Mouse (Mus musculus): ENCODE results near the gene Ctnna3. TPM values are rescaled to one million over a fixed set of nuclear protein-coding genes. Genes with fewer than 3 reads are reported as not detected.

Gene Ctnna3
- polyA plus RNA-seq, 1 experiment = 0.17 TPM

DNA sequence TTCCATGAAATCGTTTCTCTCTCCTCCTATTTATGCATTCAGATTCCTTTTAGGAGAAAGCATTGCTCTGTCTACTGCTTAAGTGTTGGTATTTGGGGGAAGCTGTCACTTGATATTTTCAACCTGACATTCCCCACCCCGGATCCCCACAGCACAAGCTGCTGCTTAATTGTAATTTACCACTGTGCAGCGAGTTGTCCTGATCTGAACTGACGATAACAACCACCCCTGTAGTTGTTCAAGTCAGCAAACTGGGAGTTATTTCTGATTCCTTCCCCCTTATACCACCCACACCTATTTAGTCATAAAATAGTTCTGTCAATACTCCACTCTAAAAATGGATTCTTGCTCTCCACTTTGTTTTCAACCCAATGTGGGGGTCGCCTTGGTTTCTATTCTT lies 564.4 kb downstream of the Ctnna3 start:
- Histone ChIP-seq H3K4me2 (ENCODE audit: low read depth) (no peak overlapping the region), H3ac (ENCODE audit: control insufficient read depth, insufficient read length) (no peak overlapping the region), H3K79me2 (ENCODE audit: control insufficient read depth, insufficient read depth) (no peaks in the 10 kb centered on the region), H3K4me3 (no peak overlapping the region), H3K27me3 (ENCODE audit: control insufficient read depth, insufficient read depth, insufficient read length) (no peaks in the 10 kb centered on the region), H3K36me3 (ENCODE audit: control insufficient read depth, insufficient read depth) (no peaks in the 10 kb centered on the region)
- TF ChIP-seq TCF3 (IDR thresholded peaks at IDR 0.05; ENCODE audit: insufficient read length, low read depth) (no peak), POLR2AphosphoS2 (IDR thresholded peaks at IDR 0.05; ENCODE audit: insufficient read length, low read depth) (no peak), MYOD1 (IDR thresholded peaks at IDR 0.05; ENCODE audit: control insufficient read depth in 1 of 3, insufficient read length in 2 of 3, low read depth in 2 of 3) (no peak), MAX (IDR thresholded peaks at IDR 0.05; ENCODE audit: low read depth) (no peak), MYOG (IDR thresholded peaks at IDR 0.05; ENCODE audit: control insufficient read depth in 1 of 3, insufficient read depth in 1 of 3, insufficient read length in 2 of 3, low read depth in 2 of 3) (no peak), E2F4 (IDR thresholded peaks at IDR 0.05; ENCODE audit: insufficient read depth) (no peak), TCF12 (IDR thresholded peaks at IDR 0.05; ENCODE audit: insufficient read depth, poor library complexity, severe bottlenecking) (no peak), SRF (IDR thresholded peaks at IDR 0.05; ENCODE audit: control insufficient read depth, insufficient read length, low read depth) (no peak), CEBPB (IDR thresholded peaks at IDR 0.05; ENCODE audit: insufficient read depth, poor library complexity, severe bottlenecking) (no peak), USF1 (IDR thresholded peaks at IDR 0.05; ENCODE audit: low read depth) (no peak), REST (IDR thresholded peaks at IDR 0.05; ENCODE audit: insufficient read depth, insufficient read length) (no peak), POLR2A (IDR thresholded peaks at IDR 0.05; ENCODE audit: insufficient read length, low read depth) (no peak)

DNA sequence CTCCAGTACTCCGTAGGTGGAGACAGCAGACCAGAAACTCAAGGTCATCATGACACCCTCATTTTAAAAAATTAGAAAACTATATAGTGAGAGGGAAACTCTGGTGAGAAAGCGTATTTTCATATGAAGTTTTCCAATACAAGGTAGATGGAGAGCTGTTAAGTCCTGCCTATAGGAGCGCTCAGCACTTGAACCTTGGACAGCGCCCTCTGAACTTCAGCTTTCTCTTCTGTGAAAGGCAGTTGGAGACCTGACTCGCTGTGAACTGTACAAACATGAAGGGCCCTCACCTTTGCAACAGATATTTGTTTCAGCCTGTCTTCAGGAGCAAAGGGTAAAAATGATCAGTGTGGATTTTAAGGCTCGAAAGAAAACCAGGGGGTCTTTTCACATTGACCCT lies 571.6 kb downstream of the Ctnna3 start:
- H3ac ChIP-seq (ENCODE audit: control insufficient read depth, insufficient read length) = no peak overlapping the region
- H3K4me2 ChIP-seq (ENCODE audit: low read depth) = no peak overlapping the region
- TF ChIP-seq REST (IDR thresholded peaks at IDR 0.05; ENCODE audit: insufficient read depth, insufficient read length) = peak; percentile 70
- TF ChIP-seq MYOD1 (IDR thresholded peaks at IDR 0.05; ENCODE audit: control insufficient read depth in 1 of 3, insufficient read length in 2 of 3, low read depth in 2 of 3) = no peak
- no peak for TF ChIP-seq SRF (IDR thresholded peaks at IDR 0.05; ENCODE audit: control insufficient read depth, insufficient read length, low read depth)
- H3K36me3 ChIP-seq (ENCODE audit: control insufficient read depth, insufficient read depth) = no peaks in the 10 kb centered on the region
- no peak overlapping the region for H3K4me3 ChIP-seq
- H3K79me2 ChIP-seq (ENCODE audit: control insufficient read depth, insufficient read depth) = no peaks in the 10 kb centered on the region
- H3K27me3 ChIP-seq (ENCODE audit: control insufficient read depth, insufficient read depth, insufficient read length) = no peaks in the 10 kb centered on the region

DNA sequence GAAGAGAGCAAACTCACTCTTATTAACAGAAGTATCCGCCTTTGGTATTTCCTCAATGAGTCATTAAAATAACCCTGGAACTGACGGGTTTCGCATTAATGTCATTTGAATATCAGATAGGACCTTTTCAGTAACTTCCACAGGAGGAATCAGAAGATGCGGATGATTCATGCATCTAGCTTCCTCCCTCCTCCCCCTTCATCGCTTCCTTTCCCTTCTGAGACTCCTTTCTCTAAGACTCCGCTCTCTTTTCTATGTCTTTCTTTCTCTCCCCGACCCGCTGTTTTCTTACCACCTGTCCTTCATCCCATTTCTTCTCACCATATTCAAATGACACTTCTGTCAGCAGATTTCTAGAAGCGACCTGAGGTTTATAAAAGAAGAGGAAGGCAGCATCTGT lies 572.1 kb downstream of the Ctnna3 start:
- no peak overlapping the region for H3K4me3 ChIP-seq
- no peak overlapping the region for H3K4me2 ChIP-seq (ENCODE audit: low read depth)
- no peaks in the 10 kb centered on the region for H3K36me3 ChIP-seq (ENCODE audit: control insufficient read depth, insufficient read depth)
- no peak for TF ChIP-seq TCF12 (IDR thresholded peaks at IDR 0.05; ENCODE audit: insufficient read depth, poor library complexity, severe bottlenecking)
- no peak for TF ChIP-seq USF1 (IDR thresholded peaks at IDR 0.05; ENCODE audit: low read depth)
- no peak for TF ChIP-seq POLR2AphosphoS2 (IDR thresholded peaks at IDR 0.05; ENCODE audit: insufficient read length, low read depth)
- no peak for TF ChIP-seq REST (IDR thresholded peaks at IDR 0.05; ENCODE audit: insufficient read depth, insufficient read length)
- no peak for TF ChIP-seq POLR2A (IDR thresholded peaks at IDR 0.05; ENCODE audit: insufficient read length, low read depth)
- TF ChIP-seq E2F4 (IDR thresholded peaks at IDR 0.05; ENCODE audit: insufficient read depth) = no peak
- TF ChIP-seq MYOD1 (IDR thresholded peaks at IDR 0.05; ENCODE audit: control insufficient read depth in 1 of 3, insufficient read length in 2 of 3, low read depth in 2 of 3) = no peak
- TF ChIP-seq CEBPB (IDR thresholded peaks at IDR 0.05; ENCODE audit: insufficient read depth, poor library complexity, severe bottlenecking) = no peak
- TF ChIP-seq TCF3 (IDR thresholded peaks at IDR 0.05; ENCODE audit: insufficient read length, low read depth) = no peak
- H3K27me3 ChIP-seq (ENCODE audit: control insufficient read depth, insufficient read depth, insufficient read length) = no peaks in the 10 kb centered on the region
- H3ac ChIP-seq (ENCODE audit: control insufficient read depth, insufficient read length) = no peak overlapping the region
- H3K79me2 ChIP-seq (ENCODE audit: control insufficient read depth, insufficient read depth) = no peaks in the 10 kb centered on the region

DNA sequence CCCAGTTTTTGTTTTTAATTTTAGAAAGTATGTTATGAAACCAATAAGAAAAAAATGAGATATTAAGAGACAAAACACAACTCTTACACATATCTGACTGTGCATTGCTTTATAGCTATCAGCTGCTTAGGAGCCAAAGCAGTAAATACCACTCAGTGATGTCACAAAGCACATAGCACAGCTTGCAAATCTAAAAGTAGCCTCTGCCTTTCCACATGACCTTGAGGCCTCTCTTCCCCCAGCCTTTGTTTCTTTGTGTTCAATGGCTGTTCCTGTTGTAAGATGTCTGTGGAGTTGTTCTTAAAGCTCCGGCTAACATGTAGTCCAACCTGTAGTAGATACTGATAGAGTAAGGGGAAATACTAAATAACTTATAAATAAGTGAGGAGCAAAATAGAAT lies 590.4 kb downstream of the Ctnna3 start:
- H3K27me3 ChIP-seq (ENCODE audit: control insufficient read depth, insufficient read depth, insufficient read length) = no peaks in the 10 kb centered on the region
- no peak overlapping the region for H3K4me3 ChIP-seq
- no peak overlapping the region for H3K4me2 ChIP-seq (ENCODE audit: low read depth)
- TF ChIP-seq MYOD1 (IDR thresholded peaks at IDR 0.05; ENCODE audit: control insufficient read depth in 1 of 3, insufficient read length in 2 of 3, low read depth in 2 of 3) (no peak), TCF12 (IDR thresholded peaks at IDR 0.05; ENCODE audit: insufficient read depth, poor library complexity, severe bottlenecking) (no peak), E2F4 (IDR thresholded peaks at IDR 0.05; ENCODE audit: insufficient read depth) (no peak), POLR2AphosphoS2 (IDR thresholded peaks at IDR 0.05; ENCODE audit: insufficient read length, low read depth) (no peak), SRF (IDR thresholded peaks at IDR 0.05; ENCODE audit: control insufficient read depth, insufficient read length, low read depth) (no peak), USF1 (IDR thresholded peaks at IDR 0.05; ENCODE audit: low read depth) (no peak), MAX (IDR thresholded peaks at IDR 0.05; ENCODE audit: low read depth) (no peak), POLR2A (IDR thresholded peaks at IDR 0.05; ENCODE audit: insufficient read length, low read depth) (no peak), REST (IDR thresholded peaks at IDR 0.05; ENCODE audit: insufficient read depth, insufficient read length) (no peak), TCF3 (IDR thresholded peaks at IDR 0.05; ENCODE audit: insufficient read length, low read depth) (no peak), MYOG (IDR thresholded peaks at IDR 0.05; ENCODE audit: control insufficient read depth in 1 of 3, insufficient read depth in 1 of 3, insufficient read length in 2 of 3, low read depth in 2 of 3) (no peak), CEBPB (IDR thresholded peaks at IDR 0.05; ENCODE audit: insufficient read depth, poor library complexity, severe bottlenecking) (no peak)
- no peaks in the 10 kb centered on the region for H3K36me3 ChIP-seq (ENCODE audit: control insufficient read depth, insufficient read depth)
- H3ac ChIP-seq (ENCODE audit: control insufficient read depth, insufficient read length) = no peak overlapping the region
- H3K79me2 ChIP-seq (ENCODE audit: control insufficient read depth, insufficient read depth) = no peaks in the 10 kb centered on the region

DNA sequence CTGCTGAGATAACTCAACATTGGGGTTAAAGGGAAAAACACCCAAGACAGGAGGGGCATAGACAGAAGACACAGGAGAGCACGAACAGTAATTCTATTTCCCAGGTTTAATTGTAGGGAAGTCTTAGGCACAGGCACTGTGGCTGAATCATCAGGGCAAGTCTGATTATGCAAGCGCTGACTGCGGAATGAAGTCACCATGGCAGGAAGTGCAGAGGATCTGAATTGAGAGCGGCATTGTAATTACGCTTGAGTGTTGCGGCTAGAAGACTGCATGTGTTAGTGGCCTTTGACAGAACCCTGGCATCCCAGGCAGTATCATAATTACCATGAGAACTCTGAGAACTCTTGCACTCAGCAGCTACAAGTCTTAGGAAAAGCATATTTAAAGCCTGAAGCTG lies 593.4 kb downstream of the Ctnna3 start:
- Histone ChIP-seq H3K79me2 (ENCODE audit: control insufficient read depth, insufficient read depth) (no peaks in the 10 kb centered on the region), H3K36me3 (ENCODE audit: control insufficient read depth, insufficient read depth) (no peaks in the 10 kb centered on the region), H3K4me2 (ENCODE audit: low read depth) (no peak overlapping the region), H3K27me3 (ENCODE audit: control insufficient read depth, insufficient read depth, insufficient read length) (no peaks in the 10 kb centered on the region), H3K4me3 (no peak overlapping the region), H3ac (ENCODE audit: control insufficient read depth, insufficient read length) (no peak overlapping the region)
- TF ChIP-seq MAX (IDR thresholded peaks at IDR 0.05; ENCODE audit: low read depth) (no peak), USF1 (IDR thresholded peaks at IDR 0.05; ENCODE audit: low read depth) (no peak), CEBPB (IDR thresholded peaks at IDR 0.05; ENCODE audit: insufficient read depth, poor library complexity, severe bottlenecking) (peak; percentile 90), TCF12 (IDR thresholded peaks at IDR 0.05; ENCODE audit: insufficient read depth, poor library complexity, severe bottlenecking) (no peak)

Data from myocyte (in vitro differentiated cells).